Mouse (Mus musculus) limb, embryonic 13.5 days (tissue): Measurements from ENCODE around the gene Calhm3. TPM values are rescaled to one million over a fixed set of nuclear protein-coding genes. Genes with fewer than 3 reads are reported as not detected.

Experiments
- ATAC-seq: fragments of 200-750 bp; cut with Nextera tagmentation; 2 replicates; pipeline ENCODE4 v1.8.0; 2017; ENCODE audit warnings: low read depth, moderate number of reproducible peaks, moderate TSS enrichment; ENCODE audit not compliant: low FRiP score
- H3K27ac ChIP-seq: fragments of 300-500 bp; sonication (generic); 2 replicates; pipeline ENCODE4 v1.5.1; 2015; ENCODE audit warnings: inconsistent platforms, mild to moderate bottlenecking, moderate library complexity
- H3K27me3 ChIP-seq: fragments of 300-500 bp; sonication (generic); 2 replicates; pipeline ENCODE4 v1.6.1; 2015; ENCODE audit warnings: mild to moderate bottlenecking, inconsistent platforms
- H3K36me3 ChIP-seq: fragments of 300-500 bp; sonication (generic); 2 replicates; pipeline ENCODE4 v1.6.1; 2015; ENCODE audit warnings: inconsistent platforms, mild to moderate bottlenecking, moderate library complexity
- H3K4me1 ChIP-seq: fragments of 300-500 bp; sonication (generic); 2 replicates; pipeline ENCODE4 v1.6.1; 2015; ENCODE audit warnings: inconsistent platforms
- H3K4me2 ChIP-seq: fragments of 300-500 bp; sonication (generic); replicated peaks from 2 replicates; pipeline ENCODE4 v1.6.1; 2015; ENCODE audit warnings: inconsistent platforms, mild to moderate bottlenecking, moderate library complexity
- H3K4me3 ChIP-seq: fragments of 300-500 bp; sonication (generic); 2 replicates; pipeline ENCODE4 v1.5.1; 2015; ENCODE audit warnings: moderate library complexity, mild to moderate bottlenecking, inconsistent platforms
- H3K9ac ChIP-seq: fragments of 300-500 bp; sonication (generic); 2 replicates; pipeline ENCODE4 v1.6.1; 2015; ENCODE audit warnings: mild to moderate bottlenecking, inconsistent platforms
- H3K9me3 ChIP-seq: fragments of 300-500 bp; sonication (generic); 2 replicates; pipeline ENCODE4 v1.6.1; 2016; ENCODE audit warnings: inconsistent platforms
- WGBS: fragments of 180-500 bp; shearing (Covaris S2); methylation state at CpG from one replicate; pipeline ENCODE4 v1.1.7; 2015; 5-methylcytosine and 5-hydroxymethylcytosine counted together
- polyA plus RNA-seq: library from polyadenylated mRNA; unstranded; fragments of >200 nt; fragmentation: Nextera tagmentation; extraction: Ambion mirVana; gene quantifications from 2 replicates; pipeline ENCODE4 v1.2.1, GENCODE M21; 2015

Gene Calhm3
- polyA plus RNA-seq, 1 experiment from 2014 or later, result not detected

- H3K4me3 ChIP-seq, result no peak overlapping the region
- WGBS, result 76% methylated on average over 5 of the region's 5 CpGs
- no peak for ATAC-seq
Observed at GRCm38 (mm10) chr19:47136170-47136569, 21.4 kb downstream of the Calhm3 start.

GRCm38 (mm10) chr19:47135568-47135967 lies 22.0 kb downstream of the Calhm3 start:
- Histone ChIP-seq H3K27ac (no peak overlapping the region), H3K4me2 (no peak overlapping the region), H3K4me1 (peaks cover 44% of the 10 kb centered on the region), H3K9ac (no peak overlapping the region), H3K36me3 (peaks cover 48% of the 10 kb centered on the region), H3K9me3 (no peaks in the 10 kb centered on the region), H3K27me3 (no peaks in the 10 kb centered on the region), H3K4me3 (no peak overlapping the region)
- WGBS, result 93% methylated on average over 17 of the region's 17 CpGs
- no peak for ATAC-seq

More at GRCm38 (mm10) chr19:47136170-47136569, 21.4 kb downstream of the Calhm3 start:
- peak overlapping the region; percentile 74; the same call in 1 of the 2 replicates for H3K4me2 ChIP-seq
- no peak overlapping the region for H3K9ac ChIP-seq
- H3K4me1 ChIP-seq, result peaks cover 44% of the 10 kb centered on the region
- no peaks in the 10 kb centered on the region for H3K9me3 ChIP-seq
- H3K27ac ChIP-seq, result no peak overlapping the region
- H3K27me3 ChIP-seq, result no peaks in the 10 kb centered on the region
- peaks cover 42% of the 10 kb centered on the region for H3K36me3 ChIP-seq

- Histone ChIP-seq H3K27ac (no peak overlapping the region), H3K9ac (no peak overlapping the region), H3K27me3 (no peaks in the 10 kb centered on the region), H3K4me3 (no peak overlapping the region), H3K9me3 (no peaks in the 10 kb centered on the region), H3K36me3 (peaks cover 72% of the 10 kb centered on the region), H3K4me1 (peaks cover 25% of the 10 kb centered on the region), H3K4me2 (no peak overlapping the region)
- WGBS, result 89% methylated on average over 7 of the region's 7 CpGs
- no peak for ATAC-seq
Observed at GRCm38 (mm10) chr19:47133161-47133560, 24.4 kb downstream of the Calhm3 start.

- 92% methylated on average over 15 of the region's 15 CpGs for WGBS
- Histone ChIP-seq H3K27me3 (no peaks in the 10 kb centered on the region), H3K36me3 (peaks cover 95% of the 10 kb centered on the region)
Observed at GRCm38 (mm10) chr19:47130551-47131125, 26.9 kb downstream of the Calhm3 start.

GRCm38 (mm10) chr19:47128835-47129234 lies 28.7 kb downstream of the Calhm3 start:
- no peak for ATAC-seq
- Histone ChIP-seq H3K27ac (no peak overlapping the region), H3K4me3 (no peak overlapping the region)

More at GRCm38 (mm10) chr19:47130551-47131125, 26.9 kb downstream of the Calhm3 start:
- H3K9me3 ChIP-seq, result no peaks in the 10 kb centered on the region
- H3K4me1 ChIP-seq, result peaks cover under 1% of the 10 kb centered on the region; the same call in 1 of the 2 replicates
- ATAC-seq, result no peak
- H3K4me3 ChIP-seq, result no peak overlapping the region
- no peak overlapping the region for H3K9ac ChIP-seq
- no peak overlapping the region for H3K27ac ChIP-seq
- no peak overlapping the region for H3K4me2 ChIP-seq

GRCm38 (mm10) chr19:47128164-47128563 lies 29.4 kb downstream of the Calhm3 start:
- H3K27ac ChIP-seq, result no peak overlapping the region
- no peak for ATAC-seq
- H3K36me3 ChIP-seq, result peaks cover 98% of the 10 kb centered on the region
- H3K27me3 ChIP-seq, result no peaks in the 10 kb centered on the region
- no peak overlapping the region for H3K9ac ChIP-seq
- H3K4me3 ChIP-seq, result no peak overlapping the region
- no peaks in the 10 kb centered on the region for H3K9me3 ChIP-seq
- no peak overlapping the region for H3K4me2 ChIP-seq
- WGBS, result 96% methylated on average over 10 of the region's 10 CpGs
- no peaks in the 10 kb centered on the region for H3K4me1 ChIP-seq

More at GRCm38 (mm10) chr19:47128835-47129234, 28.7 kb downstream of the Calhm3 start:
- no peaks in the 10 kb centered on the region for H3K27me3 ChIP-seq
- peaks cover 99% of the 10 kb centered on the region for H3K36me3 ChIP-seq
- no peak overlapping the region for H3K4me2 ChIP-seq
- H3K9me3 ChIP-seq, result no peaks in the 10 kb centered on the region
- H3K4me1 ChIP-seq, result no peaks in the 10 kb centered on the region
- WGBS, result 92% methylated on average over 11 of the region's 11 CpGs
- no peak overlapping the region for H3K9ac ChIP-seq

- no peak overlapping the region for H3K27ac ChIP-seq
- no peak overlapping the region for H3K4me2 ChIP-seq
- no peak overlapping the region for H3K9ac ChIP-seq
- H3K27me3 ChIP-seq, result no peaks in the 10 kb centered on the region
- no peak for ATAC-seq
- no peaks in the 10 kb centered on the region for H3K9me3 ChIP-seq
- 27% methylated on average over 2 of the region's 2 CpGs for WGBS
- no peaks in the 10 kb centered on the region for H3K4me1 ChIP-seq
- H3K36me3 ChIP-seq, result peaks cover 86% of the 10 kb centered on the region
- no peak overlapping the region for H3K4me3 ChIP-seq
Observed at GRCm38 (mm10) chr19:47122802-47123201, 34.8 kb downstream of the Calhm3 start.

- Histone ChIP-seq H3K4me1 (no peaks in the 10 kb centered on the region), H3K9me3 (no peaks in the 10 kb centered on the region), H3K4me2 (no peak overlapping the region), H3K36me3 (peaks cover 86% of the 10 kb centered on the region), H3K27ac (no peak overlapping the region), H3K4me3 (no peak overlapping the region), H3K27me3 (no peaks in the 10 kb centered on the region), H3K9ac (no peak overlapping the region)
- 45% methylated on average over 4 of the region's 4 CpGs for WGBS
- no peak for ATAC-seq
Observed at GRCm38 (mm10) chr19:47121054-47121453, 36.5 kb downstream of the Calhm3 start.

- Histone ChIP-seq H3K9me3 (no peaks in the 10 kb centered on the region), H3K36me3 (peaks cover 85% of the 10 kb centered on the region), H3K9ac (no peak overlapping the region), H3K4me1 (no peaks in the 10 kb centered on the region), H3K4me2 (no peak overlapping the region), H3K4me3 (no peak overlapping the region), H3K27me3 (no peaks in the 10 kb centered on the region), H3K27ac (no peak overlapping the region)
- 90% methylated on average over 2 of the region's 2 CpGs for WGBS
- ATAC-seq, result no peak
Observed at GRCm38 (mm10) chr19:47118634-47119033, 38.9 kb downstream of the Calhm3 start.

- Histone ChIP-seq H3K4me1 (no peaks in the 10 kb centered on the region), H3K4me2 (no peak overlapping the region), H3K27me3 (no peaks in the 10 kb centered on the region), H3K9ac (no peak overlapping the region), H3K9me3 (no peaks in the 10 kb centered on the region), H3K4me3 (no peak overlapping the region), H3K27ac (no peak overlapping the region), H3K36me3 (peaks cover 100% of the 10 kb centered on the region)
- no peak for ATAC-seq
- WGBS, result 93% methylated on average over 9 of the region's 9 CpGs
Observed at GRCm38 (mm10) chr19:47104641-47105271, 52.8 kb downstream of the Calhm3 start.
